ENCODE assay signal across 14 mouse cellular contexts in genomic region chr3:144044366-144044765, GRCm38 (mm10).
"Had no signal": no experiment of that assay in that cellular context is flagged by ENCODE, and none has a peak within 500 bp of the region (broad histone marks: within the 10 kb centered on the region; RNA-seq: fewer than 3 reads in every experiment).

No protein-coding gene starts in this region.

- H3K4me2 ChIP-seq: limb, embryonic 12.5 days; liver, embryonic 12.5 days; midbrain, embryonic 12.5 days had no signal

- DNase-seq: kidney, adult 11 months; kidney, adult 9 months; kidney, postnatal 36 days; layer of hippocampus, adult 9-11 months; layer of hippocampus, postnatal 36 days; thymus, adult 2 months; thymus, postnatal 25 days had no signal

- H3K4me3 ChIP-seq: limb, embryonic 12.5 days; liver, embryonic 12.5 days; megakaryocyte, embryonic 14.5 days; midbrain, embryonic 12.5 days; myocyte had no signal

- H3K9me3 ChIP-seq: limb, embryonic 12.5 days; liver, embryonic 12.5 days; midbrain, embryonic 12.5 days had no signal

- H3K4me1 ChIP-seq: liver, embryonic 12.5 days; megakaryocyte, embryonic 14.5 days had no signal

- H3K27me3 ChIP-seq: limb, embryonic 12.5 days; liver, embryonic 12.5 days; megakaryocyte, embryonic 14.5 days; midbrain, embryonic 12.5 days had no signal

- H3K36me3 ChIP-seq: limb, embryonic 12.5 days; liver, embryonic 12.5 days; midbrain, embryonic 12.5 days had no signal

- H3K9ac ChIP-seq: limb, embryonic 12.5 days; liver, embryonic 12.5 days; midbrain, embryonic 12.5 days had no signal

- H3K27ac ChIP-seq: kidney, postnatal 0 days; limb, embryonic 12.5 days; liver, embryonic 12.5 days; midbrain, embryonic 12.5 days had no signal

- ATAC-seq: liver, embryonic 12.5 days; midbrain, embryonic 16.5 days had no signal
